Mouse (Mus musculus): Measurements from ENCODE around the gene Vhl.
A peak's percentile ranks its signal among the peaks of the same experiment; 100 is the strongest.

Gene Vhl

GRCm38 (mm10) chr6:113624989-113625770, 1.4 kb downstream of the Vhl start:
- DNase-seq (ENCODE audit: extremely low read depth, low read depth), result no peak

GRCm38 (mm10) chr6:113630322-113630721, 6.6 kb downstream of the Vhl start:
- no peak for DNase-seq (ENCODE audit: extremely low read depth, low read depth)

GRCm38 (mm10) chr6:113632863-113633262, 9.1 kb downstream of the Vhl start:
- DNase-seq (ENCODE audit: extremely low read depth, low read depth), result no peak

- DNase-seq (ENCODE audit: extremely low read depth, low read depth), result peak; percentile 75
Observed at GRCm38 (mm10) chr6:113638302-113639040, 14.7 kb downstream of the Vhl start, which contains the start of gene Irak2. Gene Irak2, plus strand, starts transcription at chr6:113638467.

GRCm38 (mm10) chr6:113639201-113639600, 15.4 kb downstream of the Vhl start:
- DNase-seq (ENCODE audit: extremely low read depth, low read depth), result no peak

- DNase-seq (ENCODE audit: extremely low read depth, low read depth), result no peak
Observed at GRCm38 (mm10) chr6:113642605-113643004, 18.8 kb downstream of the Vhl start.

- DNase-seq (ENCODE audit: extremely low read depth, low read depth), result no peak
Observed at GRCm38 (mm10) chr6:113643021-113643420, 19.3 kb downstream of the Vhl start.

GRCm38 (mm10) chr6:113643967-113644366, 20.2 kb downstream of the Vhl start:
- no peak for DNase-seq (ENCODE audit: extremely low read depth, low read depth)

GRCm38 (mm10) chr6:113644808-113645207, 21.0 kb downstream of the Vhl start:
- DNase-seq (ENCODE audit: extremely low read depth, low read depth), result no peak

GRCm38 (mm10) chr6:113649346-113650196, 25.8 kb downstream of the Vhl start:
- no peak for DNase-seq (ENCODE audit: extremely low read depth, low read depth)

- peak; percentile 25 for DNase-seq (ENCODE audit: extremely low read depth, low read depth)
Observed at GRCm38 (mm10) chr6:113650197-113650640, 26.5 kb downstream of the Vhl start.

GRCm38 (mm10) chr6:113651626-113652025, 27.9 kb downstream of the Vhl start:
- DNase-seq (ENCODE audit: extremely low read depth, low read depth), result no peak

- DNase-seq (ENCODE audit: extremely low read depth, low read depth), result no peak
Observed at GRCm38 (mm10) chr6:113653551-113653950, 29.8 kb downstream of the Vhl start.

GRCm38 (mm10) chr6:113654102-113654501, 30.3 kb downstream of the Vhl start:
- no peak for DNase-seq (ENCODE audit: extremely low read depth, low read depth)

GRCm38 (mm10) chr6:113654753-113655397, 31.1 kb downstream of the Vhl start:
- no peak for DNase-seq (ENCODE audit: extremely low read depth, low read depth)

GRCm38 (mm10) chr6:113655475-113655874, 31.7 kb downstream of the Vhl start:
- no peak for DNase-seq (ENCODE audit: extremely low read depth, low read depth)

- no peak for DNase-seq (ENCODE audit: extremely low read depth, low read depth)
Observed at GRCm38 (mm10) chr6:113656847-113657246, 33.1 kb downstream of the Vhl start.

GRCm38 (mm10) chr6:113658226-113658625, 34.5 kb downstream of the Vhl start:
- DNase-seq (ENCODE audit: extremely low read depth, low read depth), result no peak

GRCm38 (mm10) chr6:113659648-113660491, 36.1 kb downstream of the Vhl start:
- no peak for DNase-seq (ENCODE audit: extremely low read depth, low read depth)
